Mouse (Mus musculus) thymus, adult 2 months (tissue): ENCODE measurements at regions not wholly inside any gene's neighbourhood (a gene's known extent, or its start where the extent isn't known, plus 50 kb on each side); places are given as distances from the start of the nearest gene placed in this dataset.

ENCODE experiments used
- CTCF ChIP-seq: fragments of 200-500 bp; IDR thresholded peaks from 2 replicates; pipeline ENCODE4 v1.5.1; 2012; ENCODE audit warnings: mild to moderate bottlenecking, control low read depth, low read length, moderate library complexity, borderline replicate concordance; ENCODE audit not compliant: control insufficient read depth, poor library complexity, insufficient read depth; ENCODE audit errors: extremely low read depth
- POLR2A ChIP-seq: fragments of 200-500 bp; IDR thresholded peaks from 2 replicates; pipeline ENCODE4 v1.6.1; 2012; ENCODE audit warnings: mild to moderate bottlenecking, low read length, control low read depth, moderate library complexity; ENCODE audit not compliant: control insufficient read depth, poor library complexity, insufficient read depth; ENCODE audit errors: extremely low read depth

- TF ChIP-seq POLR2A (no peak), CTCF (no peak)
Measured at GRCm38 (mm10) chr2:137323445-137323844, 207.0 kb upstream of the Jag1 start.
